Mouse (Mus musculus) gastrocnemius, adult 2 months (tissue): ENCODE results near the gene Txnrd1. TPM values are rescaled to one million over a fixed set of nuclear protein-coding genes. Genes with fewer than 3 reads are reported as not detected.

Experiments
- DNase-seq: peaks from one replicate; pipeline ENCODE4 v3.0.0; 2022
- H3K27ac ChIP-seq: fragments of 200-600 bp; 2 replicates; pipeline ENCODE4 v1.8.1; 2022; ENCODE audit warnings: mild to moderate bottlenecking
- H3K4me3 ChIP-seq: fragments of 200-600 bp; 2 replicates; pipeline ENCODE4 v1.8.1; 2022; ENCODE audit warnings: mild to moderate bottlenecking, moderate library complexity
- CTCF ChIP-seq: fragments of 200-600 bp; IDR thresholded peaks from 2 replicates; pipeline ENCODE4 v1.8.1; 2022; ENCODE audit warnings: antibody characterized with exemption, mild to moderate bottlenecking, moderate library complexity
- intact Hi-C: fragments of 180-260 bp; cut with DNase I; formaldehyde crosslinking; loops from one replicate; pipeline ENCODE4 v1.15.1; 2025
- total RNA-seq, 2 experiments: library from RNA; stranded (reverse); gene quantifications; 2 replicates each; pipeline ENCODE4 v1.2.3; 2021

The Txnrd1 gene
- total RNA-seq, 2 experiments from 2014 or later, result 58.2 to 76.0 TPM

DNA sequence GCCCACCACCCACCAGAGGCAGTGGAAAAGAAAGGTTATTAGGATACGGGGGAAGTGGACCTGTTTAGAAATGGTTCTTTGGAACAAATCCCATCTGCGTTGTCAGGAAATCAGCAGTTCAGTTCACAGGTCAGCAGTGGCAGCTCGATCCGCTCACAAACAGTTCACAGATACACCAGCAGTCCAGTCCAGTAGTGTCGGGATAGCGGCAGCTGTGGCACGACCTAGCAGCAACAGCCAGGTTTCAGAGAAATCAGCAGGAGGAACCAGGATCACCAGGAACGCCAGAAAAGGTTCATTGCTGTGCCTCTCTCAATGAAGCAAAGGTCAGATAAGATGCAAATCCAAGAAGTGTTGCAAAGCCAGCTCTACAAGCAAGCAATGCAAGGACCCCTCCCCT lies 27.3 kb upstream of the Txnrd1 start:
- intact Hi-C loops, result loop anchor here (2.0 kb wide), 1 partner anchor 52 kb away; no protein-coding TSS in a partner anchor
- no peak overlapping the region for H3K4me3 ChIP-seq
- peak overlapping the region; percentile 70; the same call in 1 of the 2 replicates for H3K27ac ChIP-seq
- no peak for DNase-seq
- TF ChIP-seq CTCF, result no peak

DNA sequence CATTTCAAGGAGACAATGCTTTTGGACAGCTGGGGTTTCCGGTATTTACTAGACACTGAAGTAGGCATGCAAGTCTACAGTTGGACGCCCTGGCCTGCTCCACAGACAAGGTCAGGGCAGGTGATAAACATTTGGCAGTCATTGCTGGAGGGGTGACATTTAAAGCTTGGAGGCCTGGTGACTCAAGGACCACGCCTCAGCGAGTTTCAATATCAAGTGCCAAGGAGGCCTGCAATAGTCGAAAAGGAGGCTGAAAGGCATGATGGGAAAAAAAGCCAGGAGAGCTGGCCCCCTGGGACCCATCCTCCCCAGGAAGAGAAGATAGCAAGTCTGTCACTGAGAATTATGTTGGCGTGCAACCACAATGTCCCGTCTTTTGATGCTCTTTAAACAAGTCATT lies 26.5 kb upstream of the Txnrd1 start:
- TF ChIP-seq CTCF, result no peak
- intact Hi-C loops, result loop anchor here (2.0 kb wide), 1 partner anchor 52 kb away; no protein-coding TSS in a partner anchor
- DNase-seq, result peak; percentile 67
- H3K27ac ChIP-seq, result peak overlapping the region; percentile 70
- H3K4me3 ChIP-seq, result no peak overlapping the region

- TF ChIP-seq CTCF, result no peak
- DNase-seq, result no peak
- intact Hi-C loops, result no loop called here
- H3K4me3 ChIP-seq, result no peak overlapping the region
- no peak overlapping the region for H3K27ac ChIP-seq
These were observed 25.6 kb upstream of the Txnrd1 start for GRCm38 (mm10) chr10:82808155-82808554.

DNA sequence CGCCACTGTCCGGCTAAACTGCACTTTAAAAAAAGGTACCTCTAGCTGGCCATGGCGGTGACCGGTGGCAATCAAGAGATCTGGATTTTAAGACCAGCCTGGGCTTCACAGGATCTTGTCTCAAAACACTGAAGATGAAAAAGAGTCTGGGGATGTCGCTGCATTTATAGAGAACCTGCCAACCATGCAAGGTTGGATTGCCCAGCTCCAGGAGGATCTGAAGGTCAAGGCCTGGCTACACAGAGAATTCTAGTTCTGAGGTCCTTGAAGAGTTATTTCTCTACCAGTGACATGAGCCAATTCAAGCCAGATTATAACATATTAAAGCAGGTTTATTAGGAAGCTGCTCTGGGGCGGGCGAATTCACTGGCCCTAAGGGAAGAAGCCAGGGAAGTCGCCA lies 24.9 kb upstream of the Txnrd1 start:
- no peak for DNase-seq
- Histone ChIP-seq H3K27ac (no peak overlapping the region), H3K4me3 (no peak overlapping the region)
- intact Hi-C loops, result no loop called here
- no peak for TF ChIP-seq CTCF

GRCm38 (mm10) chr10:82809352-82809751 lies 24.4 kb upstream of the Txnrd1 start:
- peak overlapping the region; percentile 5; the same call in 1 of the 2 replicates for H3K27ac ChIP-seq
- DNase-seq, result no peak
- no peak for TF ChIP-seq CTCF
- H3K4me3 ChIP-seq, result no peak overlapping the region
- intact Hi-C loops, result no loop called here

GRCm38 (mm10) chr10:82811855-82812431 lies 21.8 kb upstream of the Txnrd1 start:
- peak; percentile 73 for TF ChIP-seq CTCF
- Histone ChIP-seq H3K4me3 (peak overlapping the region; percentile 75), H3K27ac (peak overlapping the region; percentile 8; the same call in 1 of the 2 replicates)
- intact Hi-C loops, result loop anchor here (2.0 kb wide), 1 partner anchor 89 kb away; no protein-coding TSS in a partner anchor
- DNase-seq, result peak; percentile 85

DNA sequence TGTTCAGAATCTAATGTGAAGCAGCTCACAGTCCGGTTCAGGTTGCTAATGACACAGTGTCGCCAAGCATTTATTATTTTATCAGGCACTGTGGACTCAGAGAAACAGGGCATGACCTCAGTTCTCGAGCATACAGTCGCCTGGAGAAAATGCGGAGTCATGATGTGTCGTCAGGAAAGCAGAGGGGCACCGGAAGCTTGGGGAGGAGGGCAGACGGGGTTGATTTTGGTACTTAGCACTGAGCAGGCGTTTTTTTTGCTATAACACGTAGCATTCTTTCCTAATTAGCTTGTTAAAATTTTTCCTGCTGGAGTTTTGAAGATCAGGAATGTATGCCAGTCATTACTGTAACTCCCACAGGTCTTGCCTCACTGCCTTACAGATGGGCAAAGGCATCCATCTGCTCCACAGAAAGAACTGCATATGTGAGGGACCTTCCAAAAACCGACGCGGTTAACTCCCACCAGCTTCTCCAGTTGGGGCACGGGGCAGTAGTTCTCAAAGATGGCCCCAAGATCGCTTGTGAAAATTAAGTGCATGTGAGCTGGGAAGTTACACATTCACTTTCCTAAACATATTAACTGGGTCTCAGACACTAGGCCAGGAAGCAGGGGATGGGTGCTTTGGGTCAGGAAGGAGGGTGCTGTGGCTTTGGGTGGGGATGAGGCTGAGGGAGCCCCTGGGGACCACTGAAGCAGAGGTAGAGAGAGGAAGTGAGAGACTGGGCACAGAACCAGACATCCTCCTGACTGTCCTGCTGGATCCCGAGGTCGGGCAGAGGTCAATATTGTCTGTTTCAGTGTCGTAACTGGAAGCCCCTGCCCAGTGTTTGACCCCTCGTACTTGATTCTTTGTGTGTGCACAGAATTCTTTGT lies 19.4 kb upstream of the Txnrd1 start:
- TF ChIP-seq CTCF, result no peak
- Histone ChIP-seq H3K4me3 (no peak overlapping the region), H3K27ac (no peak overlapping the region)
- DNase-seq, result no peak
- intact Hi-C loops, result no loop called here

DNA sequence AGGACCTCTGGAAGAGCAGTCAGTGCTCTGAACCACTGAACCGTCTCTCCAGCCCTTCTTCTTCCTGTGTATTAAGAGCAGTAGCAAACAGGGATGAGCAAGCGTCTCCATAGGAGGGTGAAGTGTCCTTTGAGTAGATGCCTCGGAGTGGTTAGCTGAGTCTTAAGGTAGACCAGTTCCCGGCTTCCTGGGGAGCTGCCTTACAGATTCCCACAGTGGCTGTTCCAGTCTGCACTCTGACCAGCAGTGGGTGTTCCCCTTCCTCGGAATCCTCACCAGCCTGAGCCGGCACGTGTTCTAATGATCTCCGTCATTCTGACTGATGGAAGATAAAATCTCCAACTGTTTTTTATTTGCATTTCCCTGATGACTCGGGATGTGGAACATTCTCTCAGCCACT lies 17.3 kb upstream of the Txnrd1 start:
- intact Hi-C loops, result no loop called here
- DNase-seq, result no peak
- no peak overlapping the region for H3K27ac ChIP-seq
- H3K4me3 ChIP-seq, result no peak overlapping the region
- TF ChIP-seq CTCF, result no peak

- Histone ChIP-seq H3K27ac (no peak overlapping the region), H3K4me3 (no peak overlapping the region)
- DNase-seq, result no peak
- TF ChIP-seq CTCF, result no peak
- intact Hi-C loops, result no loop called here
These were observed 16.2 kb upstream of the Txnrd1 start for GRCm38 (mm10) chr10:82817514-82817913.

DNA sequence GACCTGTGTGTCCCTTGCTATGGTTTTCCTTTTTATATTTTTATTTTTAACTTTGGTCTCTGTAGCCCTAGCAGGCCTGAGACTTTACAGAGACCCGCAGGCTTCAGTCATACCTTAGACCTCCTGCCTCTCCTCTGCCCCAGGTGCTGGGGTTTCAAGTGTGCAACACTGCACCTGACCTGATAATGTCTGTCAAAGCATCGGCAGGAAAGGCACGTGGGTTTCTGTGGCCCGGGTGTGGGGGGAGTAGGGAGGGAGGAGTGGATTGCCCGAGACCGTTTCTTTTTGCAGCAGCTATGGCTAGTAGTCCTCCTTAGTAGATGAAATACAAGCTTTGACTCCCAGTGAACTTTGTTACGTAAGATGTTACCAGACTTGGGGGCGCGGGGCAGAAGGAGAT lies 15.8 kb upstream of the Txnrd1 start:
- no peak for TF ChIP-seq CTCF
- Histone ChIP-seq H3K27ac (no peak overlapping the region), H3K4me3 (no peak overlapping the region)
- no peak for DNase-seq
- intact Hi-C loops, result no loop called here

DNA sequence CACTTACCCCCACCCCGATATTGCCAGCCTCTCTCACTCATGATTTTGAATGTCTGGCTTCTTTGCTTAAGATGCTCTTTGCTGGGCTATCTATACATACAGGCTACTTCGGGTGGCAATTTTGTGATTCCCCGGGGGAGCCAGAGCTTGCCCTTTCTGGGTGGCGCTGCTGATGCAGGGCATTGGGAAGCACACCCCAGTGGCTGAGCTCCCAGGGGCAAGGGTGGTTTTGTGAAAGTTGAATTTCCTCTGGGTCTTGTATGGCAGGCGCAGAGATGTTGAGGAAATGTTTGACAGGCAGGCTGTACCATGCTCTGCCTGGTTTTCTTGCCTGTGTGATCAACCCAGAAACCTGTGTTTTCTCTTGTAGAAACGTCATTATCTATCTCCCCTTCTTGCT lies 15.1 kb upstream of the Txnrd1 start:
- TF ChIP-seq CTCF, result no peak
- intact Hi-C loops, result no loop called here
- DNase-seq, result no peak

GRCm38 (mm10) chr10:82823108-82823778 lies 10.5 kb upstream of the Txnrd1 start:
- TF ChIP-seq CTCF, result no peak
- DNase-seq, result no peak
- intact Hi-C loops, result no loop called here
- H3K4me3 ChIP-seq, result no peak overlapping the region
- H3K27ac ChIP-seq, result no peak overlapping the region

More for the DNA sequence above, 15.1 kb upstream of the Txnrd1 start:
- Histone ChIP-seq H3K4me3 (no peak overlapping the region), H3K27ac (no peak overlapping the region)

DNA sequence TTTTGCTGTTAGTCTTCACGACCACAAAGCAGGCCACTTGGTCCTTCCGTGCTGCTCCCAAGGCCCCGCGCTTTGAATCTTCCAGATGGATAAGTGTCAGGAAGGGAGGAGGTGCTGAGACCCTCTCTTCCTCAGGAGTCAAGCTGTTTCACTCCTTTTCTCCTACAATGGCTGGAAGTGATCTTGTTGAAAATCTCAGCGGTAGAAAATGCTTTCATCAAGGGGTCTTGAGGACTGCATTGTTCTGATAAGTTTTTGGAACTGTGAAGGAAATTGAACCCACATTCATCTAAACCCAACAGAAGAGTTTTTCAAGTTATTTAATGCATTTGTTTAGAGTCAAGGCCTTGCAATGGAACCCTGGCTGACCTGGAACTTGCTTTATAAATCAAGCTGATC lies 10.0 kb upstream of the Txnrd1 start:
- intact Hi-C loops, result no loop called here
- DNase-seq, result no peak
- no peak for TF ChIP-seq CTCF

More for the DNA sequence above, 10.0 kb upstream of the Txnrd1 start:
- H3K4me3 ChIP-seq, result no peak overlapping the region
- H3K27ac ChIP-seq, result no peak overlapping the region
